Mouse (Mus musculus): ENCODE measurements around the gene Fbrsl1. TPM values are rescaled to one million over a fixed set of nuclear protein-coding genes. Genes with fewer than 3 reads are reported as not detected.

Gene Fbrsl1
- polyA plus RNA-seq, 1 experiment from 2014 or later: 4.6 TPM

GRCm38 (mm10) chr5:110345553-110345952 is 102.8 kb downstream of the Fbrsl1 start:
- no peaks in the 10 kb centered on the region for H3K36me3 ChIP-seq (ENCODE audit: control insufficient read depth, insufficient read depth)
- H3K9ac ChIP-seq (ENCODE audit: low read length): no peak overlapping the region
- no peak for ATAC-seq (replicated peaks; ENCODE audit: extremely low read depth, insufficient read depth, low FRiP score)
- H3K27ac ChIP-seq (ENCODE audit: low read length): no peak overlapping the region
- H3K4me3 ChIP-seq (ENCODE audit: low read length): no peak overlapping the region
- 78% methylated on average over 4 of the region's 4 CpGs for WGBS
- H3K4me1 ChIP-seq (ENCODE audit: control insufficient read depth, insufficient read depth, low read length): peaks cover 9% of the 10 kb centered on the region
- no peak overlapping the region for H3K4me2 ChIP-seq (ENCODE audit: low read depth, low read length)
- no peaks in the 10 kb centered on the region for H3K9me3 ChIP-seq (replicated peaks; ENCODE audit: control insufficient read depth, low read length)
- peaks cover 38% of the 10 kb centered on the region for H3K27me3 ChIP-seq (ENCODE audit: control insufficient read depth, insufficient read depth, low read length)

GRCm38 (mm10) chr5:110344524-110344923 is 103.8 kb downstream of the Fbrsl1 start, which contains the start of gene Lrcol1:
TSS of gene Lrcol1 (plus strand) at chr5:110344730.
- Histone ChIP-seq H3K9me3 (replicated peaks; ENCODE audit: control insufficient read depth, low read length) (no peaks in the 10 kb centered on the region), H3K27ac (ENCODE audit: low read length) (no peak within 1 kb of the TSS), H3K4me2 (ENCODE audit: low read depth, low read length) (no peak within 1 kb of the TSS), H3K4me3 (ENCODE audit: low read length) (no peak within 1 kb of the TSS), H3K4me1 (ENCODE audit: control insufficient read depth, insufficient read depth, low read length) (peaks cover 9% of the 10 kb centered on the region), H3K27me3 (ENCODE audit: control insufficient read depth, insufficient read depth, low read length) (peaks cover 38% of the 10 kb centered on the region), H3K36me3 (ENCODE audit: control insufficient read depth, insufficient read depth) (no peaks in the 10 kb centered on the region), H3K9ac (ENCODE audit: low read length) (no peak within 1 kb of the TSS)
- 79% methylated on average over 4 of the region's 4 CpGs for WGBS
- ATAC-seq (replicated peaks; ENCODE audit: extremely low read depth, insufficient read depth, low FRiP score): no peak

GRCm38 (mm10) chr5:110342648-110343284 is 105.5 kb downstream of the Fbrsl1 start, which contains the start of gene P2rx2:
TSS of gene P2rx2 (minus strand) at chr5:110343212.
- H3K4me2 ChIP-seq (ENCODE audit: low read depth, low read length): peak within 1 kb of the TSS; percentile 97
- peak; percentile 56 for ATAC-seq (replicated peaks; ENCODE audit: extremely low read depth, insufficient read depth, low FRiP score)
- peaks cover 13% of the 10 kb centered on the region for H3K4me1 ChIP-seq (ENCODE audit: control insufficient read depth, insufficient read depth, low read length)
- H3K27me3 ChIP-seq (ENCODE audit: control insufficient read depth, insufficient read depth, low read length): peaks cover 38% of the 10 kb centered on the region
- peaks cover 2% of the 10 kb centered on the region; the same call in 1 of the 2 replicates for H3K36me3 ChIP-seq (ENCODE audit: control insufficient read depth, insufficient read depth)
- H3K9me3 ChIP-seq (replicated peaks; ENCODE audit: control insufficient read depth, low read length): no peaks in the 10 kb centered on the region
- H3K27ac ChIP-seq (ENCODE audit: low read length): no peak within 1 kb of the TSS
- peak within 1 kb of the TSS; percentile 63 for H3K9ac ChIP-seq (ENCODE audit: low read length)
- 2% methylated on average over 43 of the region's 43 CpGs for WGBS
- peak within 1 kb of the TSS; percentile 59 for H3K4me3 ChIP-seq (ENCODE audit: low read length)

- H3K9ac ChIP-seq (ENCODE audit: low read length): no peak overlapping the region
- H3K4me2 ChIP-seq (ENCODE audit: low read depth, low read length): no peak overlapping the region
- H3K27ac ChIP-seq (ENCODE audit: low read length): no peak overlapping the region
- peaks cover 20% of the 10 kb centered on the region for H3K36me3 ChIP-seq (ENCODE audit: control insufficient read depth, insufficient read depth)
- 67% methylated on average over 2 of the region's 2 CpGs for WGBS
- no peaks in the 10 kb centered on the region for H3K9me3 ChIP-seq (replicated peaks; ENCODE audit: control insufficient read depth, low read length)
- H3K4me3 ChIP-seq (ENCODE audit: low read length): no peak overlapping the region
- peaks cover 25% of the 10 kb centered on the region for H3K27me3 ChIP-seq (ENCODE audit: control insufficient read depth, insufficient read depth, low read length)
- ATAC-seq (replicated peaks; ENCODE audit: extremely low read depth, insufficient read depth, low FRiP score): no peak
- peaks cover 13% of the 10 kb centered on the region for H3K4me1 ChIP-seq (ENCODE audit: control insufficient read depth, insufficient read depth, low read length)
These were observed 109.5 kb downstream of the Fbrsl1 start for GRCm38 (mm10) chr5:110338792-110339191.

GRCm38 (mm10) chr5:110330508-110330907 is 117.8 kb downstream of the Fbrsl1 start:
- H3K4me1 ChIP-seq (ENCODE audit: control insufficient read depth, insufficient read depth, low read length): no peaks in the 10 kb centered on the region
- H3K9ac ChIP-seq (ENCODE audit: low read length): no peak overlapping the region
- H3K36me3 ChIP-seq (ENCODE audit: control insufficient read depth, insufficient read depth): peaks cover 42% of the 10 kb centered on the region
- H3K27ac ChIP-seq (ENCODE audit: low read length): no peak overlapping the region
- H3K27me3 ChIP-seq (ENCODE audit: control insufficient read depth, insufficient read depth, low read length): no peaks in the 10 kb centered on the region
- no peak for ATAC-seq (replicated peaks; ENCODE audit: extremely low read depth, insufficient read depth, low FRiP score)
- H3K9me3 ChIP-seq (replicated peaks; ENCODE audit: control insufficient read depth, low read length): no peaks in the 10 kb centered on the region
- 74% methylated on average over 3 of the region's 3 CpGs for WGBS
- H3K4me3 ChIP-seq (ENCODE audit: low read length): no peak overlapping the region
- H3K4me2 ChIP-seq (ENCODE audit: low read depth, low read length): no peak overlapping the region

- H3K27ac ChIP-seq (ENCODE audit: low read length): no peak overlapping the region
- no peaks in the 10 kb centered on the region for H3K4me1 ChIP-seq (ENCODE audit: control insufficient read depth, insufficient read depth, low read length)
- H3K36me3 ChIP-seq (ENCODE audit: control insufficient read depth, insufficient read depth): peaks cover 23% of the 10 kb centered on the region
- 89% methylated on average over 3 of the region's 3 CpGs for whole genome bisulfite sequencing
- H3K4me3 ChIP-seq (ENCODE audit: low read length): no peak overlapping the region
- no peak overlapping the region for H3K9ac ChIP-seq (ENCODE audit: low read length)
- no peak for ATAC-seq (replicated peaks; ENCODE audit: extremely low read depth, insufficient read depth, low FRiP score)
- no peaks in the 10 kb centered on the region for H3K9me3 ChIP-seq (replicated peaks; ENCODE audit: control insufficient read depth, low read length)
- no peaks in the 10 kb centered on the region for H3K27me3 ChIP-seq (ENCODE audit: control insufficient read depth, insufficient read depth, low read length)
- no peak overlapping the region for H3K4me2 ChIP-seq (ENCODE audit: low read depth, low read length)
These were observed 135.2 kb downstream of the Fbrsl1 start for GRCm38 (mm10) chr5:110313127-110313526.

Other genes with a start within 250 kb of the Fbrsl1 start
- gene Ankle2, start 217.5 kb downstream of the Fbrsl1 start, polyA plus RNA-seq (2015; fragmentation: Nextera tagmentation; extraction: Ambion mirVana): 14.4 and 17.6 TPM in 2 replicates
- 51.5 and 51.7 TPM in 2 replicates for gene Pgam5, start 178.6 kb downstream of the Fbrsl1 start, polyA plus RNA-seq (2015; fragmentation: Nextera tagmentation; extraction: Ambion mirVana)
- 26.3 and 26.7 TPM in 2 replicates for gene Pxmp2, start 162.3 kb downstream of the Fbrsl1 start, polyA plus RNA-seq (2015; fragmentation: Nextera tagmentation; extraction: Ambion mirVana)
- gene Pole, start 162.2 kb downstream of the Fbrsl1 start, polyA plus RNA-seq (2015; fragmentation: Nextera tagmentation; extraction: Ambion mirVana): 17.1 and 17.9 TPM in 2 replicates
- gene P2rx2, start 105.3 kb downstream of the Fbrsl1 start, polyA plus RNA-seq (2015; fragmentation: Nextera tagmentation; extraction: Ambion mirVana): 0.29 and 1.1 TPM in 2 replicates
- gene Lrcol1, start 103.8 kb downstream of the Fbrsl1 start, polyA plus RNA-seq (2015; fragmentation: Nextera tagmentation; extraction: Ambion mirVana): 0.20 TPM in 1 of 2 replicates, not detected in the other
- gene Galnt9, start 95.9 kb upstream of the Fbrsl1 start, polyA plus RNA-seq (2015; fragmentation: Nextera tagmentation; extraction: Ambion mirVana): 0.07 and 0.13 TPM in 2 replicates
- gene Noc4l, start 204.9 kb upstream of the Fbrsl1 start, polyA plus RNA-seq (2015; fragmentation: Nextera tagmentation; extraction: Ambion mirVana): 32.8 and 36.2 TPM in 2 replicates
- 13.9 and 14.8 TPM in 2 replicates for gene Ddx51, start 204.9 kb upstream of the Fbrsl1 start, polyA plus RNA-seq (2015; fragmentation: Nextera tagmentation; extraction: Ambion mirVana)